Mouse (Mus musculus): ENCODE data around the gene Samhd1.
A peak's percentile ranks its signal among the peaks of the same experiment; 100 is the strongest.
"Not testable (repeated sequence)": the region's sequence is repeated elsewhere in the genome, so short reads cannot be mapped to it uniquely, and the experiment has no call there.

The Samhd1 gene

DNA sequence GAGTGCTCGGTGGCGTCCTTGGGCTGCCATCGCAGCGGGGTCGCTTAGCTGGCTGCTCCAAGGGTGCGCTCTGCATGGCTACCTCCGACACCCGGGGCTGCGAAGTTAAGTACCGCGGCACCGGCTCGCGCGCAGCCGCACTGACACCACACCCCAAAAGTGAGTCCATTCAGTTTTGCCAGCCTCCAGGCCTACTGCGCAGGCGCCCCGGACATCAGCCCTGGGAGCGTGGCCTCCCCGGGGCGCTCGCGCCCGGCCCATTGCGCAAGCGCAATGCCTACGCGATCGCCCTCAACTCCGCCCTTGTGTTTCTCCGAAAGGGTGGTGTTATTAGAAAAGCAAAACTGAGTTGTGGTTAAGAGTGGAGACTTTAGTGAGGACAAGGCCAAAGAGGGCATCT lies at the start of gene Samhd1:
Samhd1 (minus strand) TSS at position 252 of the 400 bp plus-strand sequence.
- H3K36me3 ChIP-seq (ENCODE audit: control insufficient read depth, insufficient read depth, low read length, poor library complexity, severe bottlenecking), result no peaks in the 10 kb centered on the region; the same call in 1 of the 2 replicates
- DNase-seq (ENCODE audit: low read depth, low spot score), result peak; percentile 97
- H3K27me3 ChIP-seq (ENCODE audit: control insufficient read depth, insufficient read depth, low read length, poor library complexity, severe bottlenecking), result no peaks in the 10 kb centered on the region

DNA sequence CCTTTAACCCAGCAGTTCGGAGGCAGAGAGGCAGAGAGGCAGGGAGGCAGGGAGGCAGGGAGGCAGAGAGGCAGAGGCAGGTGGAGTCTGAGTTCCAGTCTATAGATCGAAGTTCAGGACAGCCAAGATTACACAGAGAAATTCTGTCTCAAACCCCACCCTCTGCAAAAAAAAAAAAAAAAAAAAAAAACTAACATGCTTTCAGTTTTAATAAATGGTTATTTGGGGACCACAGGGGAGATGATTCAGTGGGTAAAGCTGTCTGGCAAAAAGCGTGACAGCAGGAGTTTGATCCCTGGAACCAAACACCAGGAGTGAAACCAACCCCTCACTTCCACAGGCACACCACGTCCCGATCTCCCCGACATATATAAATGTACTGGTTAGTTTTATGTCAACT lies 43.1 kb upstream of the Samhd1 start:
- H3K36me3 ChIP-seq (ENCODE audit: control insufficient read depth, insufficient read depth, low read length, poor library complexity, severe bottlenecking), result peaks cover 9% of the 10 kb centered on the region; the same call in 1 of the 2 replicates
- no peak for DNase-seq (ENCODE audit: low read depth, low spot score)
- no peaks in the 10 kb centered on the region for H3K27me3 ChIP-seq (ENCODE audit: control insufficient read depth, insufficient read depth, low read length, poor library complexity, severe bottlenecking)

DNA sequence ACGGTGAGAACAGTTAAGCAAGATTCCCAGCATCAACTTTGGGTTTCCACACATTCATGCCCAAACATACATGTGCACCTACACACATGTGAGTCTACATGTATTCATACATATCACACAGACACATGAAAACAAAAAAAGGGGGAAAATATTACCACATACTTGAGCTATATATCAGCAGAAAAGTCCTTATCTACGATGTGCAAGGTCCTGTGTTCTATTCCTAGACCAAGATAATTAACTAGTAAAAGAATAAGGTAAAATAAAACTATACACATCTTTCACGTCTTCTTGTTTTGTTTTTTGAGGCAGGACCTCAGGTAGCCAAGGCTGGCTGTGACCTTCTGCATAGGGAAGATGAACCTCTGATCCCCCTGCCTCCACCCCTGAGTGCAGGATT lies 41.2 kb upstream of the Samhd1 start:
- DNase-seq (ENCODE audit: low read depth, low spot score), result no peak
- H3K27me3 ChIP-seq (ENCODE audit: control insufficient read depth, insufficient read depth, low read length, poor library complexity, severe bottlenecking), result no peaks in the 10 kb centered on the region
- H3K36me3 ChIP-seq (ENCODE audit: control insufficient read depth, insufficient read depth, low read length, poor library complexity, severe bottlenecking), result peaks cover 10% of the 10 kb centered on the region; the same call in 1 of the 2 replicates

DNA sequence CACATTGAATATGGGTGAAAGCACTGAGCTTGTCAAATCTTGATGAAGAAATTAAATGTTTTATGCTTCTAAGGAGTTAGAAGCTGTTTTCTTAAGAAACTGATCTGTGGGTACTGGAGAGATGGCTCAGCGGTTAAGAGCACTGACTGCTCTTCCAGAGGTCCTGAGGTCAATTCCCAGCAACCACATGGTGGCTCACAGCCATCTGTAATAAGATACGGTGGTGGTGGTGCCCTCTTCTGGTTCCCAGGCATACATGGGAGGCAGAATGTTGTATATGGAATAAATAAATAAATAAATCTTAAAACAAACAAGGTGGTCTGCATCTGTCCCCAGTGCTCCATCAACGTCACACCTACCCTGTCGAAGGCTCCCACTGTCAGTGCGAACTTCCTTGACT lies 39.4 kb upstream of the Samhd1 start:
- Histone ChIP-seq H3K36me3 (ENCODE audit: control insufficient read depth, insufficient read depth, low read length, poor library complexity, severe bottlenecking) (peaks cover 10% of the 10 kb centered on the region; the same call in 1 of the 2 replicates), H3K27me3 (ENCODE audit: control insufficient read depth, insufficient read depth, low read length, poor library complexity, severe bottlenecking) (no peaks in the 10 kb centered on the region)
- no peak for DNase-seq (ENCODE audit: low read depth, low spot score)

DNA sequence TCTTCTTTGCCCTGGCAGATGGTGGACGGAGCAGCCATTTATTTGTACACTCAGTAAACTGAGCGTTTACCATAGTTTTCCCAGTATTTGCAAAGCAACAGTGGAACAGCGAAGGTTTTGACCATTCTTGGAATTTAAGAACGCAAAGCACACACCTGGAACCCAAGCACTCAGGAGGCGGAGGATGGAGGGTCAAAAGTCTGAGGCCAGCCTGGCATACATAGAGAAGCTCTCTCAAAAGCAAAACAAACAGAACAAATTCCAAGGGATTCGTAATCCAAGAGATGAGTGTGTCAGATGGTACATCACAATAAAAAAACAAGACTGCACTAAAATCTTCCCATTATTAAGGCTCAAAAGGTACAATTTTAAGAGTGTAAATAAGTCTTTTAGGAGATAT lies 38.5 kb upstream of the Samhd1 start:
- H3K27me3 ChIP-seq (ENCODE audit: control insufficient read depth, insufficient read depth, low read length, poor library complexity, severe bottlenecking), result no peaks in the 10 kb centered on the region
- peaks cover 10% of the 10 kb centered on the region; the same call in 1 of the 2 replicates for H3K36me3 ChIP-seq (ENCODE audit: control insufficient read depth, insufficient read depth, low read length, poor library complexity, severe bottlenecking)
- no peak for DNase-seq (ENCODE audit: low read depth, low spot score)

DNA sequence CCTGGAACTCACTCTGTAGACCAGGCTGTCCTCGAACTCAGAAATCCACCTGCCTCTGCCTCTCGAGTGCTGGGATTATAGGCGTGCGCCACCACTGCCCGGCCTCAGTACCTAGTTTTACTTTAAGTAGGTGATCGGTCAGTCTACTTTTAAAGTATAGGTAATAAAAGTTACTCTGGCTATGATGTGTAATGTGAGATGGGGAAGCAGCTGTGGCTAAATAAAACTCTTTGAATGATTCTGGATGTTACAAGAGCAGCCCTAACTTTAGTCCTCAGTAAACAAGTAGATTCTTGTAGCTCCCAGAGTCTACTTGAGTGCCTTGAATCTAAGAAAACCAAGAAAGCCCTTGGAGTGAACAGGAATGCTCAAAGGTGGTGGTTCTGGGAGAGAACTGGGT lies 37.9 kb upstream of the Samhd1 start:
- no peak for DNase-seq (ENCODE audit: low read depth, low spot score)
- peaks cover 10% of the 10 kb centered on the region; the same call in 1 of the 2 replicates for H3K36me3 ChIP-seq (ENCODE audit: control insufficient read depth, insufficient read depth, low read length, poor library complexity, severe bottlenecking)
- H3K27me3 ChIP-seq (ENCODE audit: control insufficient read depth, insufficient read depth, low read length, poor library complexity, severe bottlenecking), result no peaks in the 10 kb centered on the region

DNA sequence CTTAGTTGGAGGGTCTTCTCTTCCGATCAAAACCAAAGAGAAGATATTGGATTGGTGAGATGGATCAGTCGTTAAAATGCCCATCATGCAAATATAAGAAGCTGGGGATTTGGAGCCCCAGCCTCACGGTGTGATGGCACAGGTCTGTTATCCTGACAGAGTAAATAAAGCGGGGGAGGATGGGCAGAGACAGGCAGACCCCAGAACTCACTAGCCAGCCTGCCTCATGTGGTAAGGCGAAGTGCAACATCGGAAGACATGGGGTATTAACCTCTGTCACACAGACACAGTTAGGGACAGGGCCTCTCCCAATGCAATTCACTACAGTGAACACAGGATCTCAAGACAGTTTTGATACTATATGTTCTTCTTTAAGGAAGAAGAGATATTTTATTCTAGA lies 35.6 kb upstream of the Samhd1 start:
- Histone ChIP-seq H3K27me3 (ENCODE audit: control insufficient read depth, insufficient read depth, low read length, poor library complexity, severe bottlenecking) (no peaks in the 10 kb centered on the region), H3K36me3 (ENCODE audit: control insufficient read depth, insufficient read depth, low read length, poor library complexity, severe bottlenecking) (peaks cover 17% of the 10 kb centered on the region)
- no peak for DNase-seq (ENCODE audit: low read depth, low spot score)

DNA sequence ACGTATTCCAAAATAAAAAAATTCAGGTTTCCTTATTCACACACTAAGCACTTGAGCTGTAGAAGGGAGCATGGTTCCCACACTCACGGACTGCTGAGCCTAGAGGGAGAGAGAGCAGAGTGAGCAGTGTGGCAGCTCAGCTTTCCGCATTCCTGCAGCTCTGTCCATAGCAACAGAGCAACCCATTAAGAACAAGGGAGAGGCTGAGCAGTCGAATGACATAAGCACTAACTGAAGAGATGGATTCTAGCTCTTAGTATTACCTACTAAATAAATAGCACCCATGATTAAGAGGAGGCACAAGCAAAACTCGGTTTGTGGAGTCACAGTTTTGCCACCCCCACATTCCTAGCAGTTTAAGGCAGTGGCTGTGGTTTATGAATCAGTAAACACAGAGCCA lies 35.1 kb upstream of the Samhd1 start:
- Histone ChIP-seq H3K36me3 (ENCODE audit: control insufficient read depth, insufficient read depth, low read length, poor library complexity, severe bottlenecking) (peaks cover 17% of the 10 kb centered on the region), H3K27me3 (ENCODE audit: control insufficient read depth, insufficient read depth, low read length, poor library complexity, severe bottlenecking) (no peaks in the 10 kb centered on the region)
- no peak for DNase-seq (ENCODE audit: low read depth, low spot score)

DNA sequence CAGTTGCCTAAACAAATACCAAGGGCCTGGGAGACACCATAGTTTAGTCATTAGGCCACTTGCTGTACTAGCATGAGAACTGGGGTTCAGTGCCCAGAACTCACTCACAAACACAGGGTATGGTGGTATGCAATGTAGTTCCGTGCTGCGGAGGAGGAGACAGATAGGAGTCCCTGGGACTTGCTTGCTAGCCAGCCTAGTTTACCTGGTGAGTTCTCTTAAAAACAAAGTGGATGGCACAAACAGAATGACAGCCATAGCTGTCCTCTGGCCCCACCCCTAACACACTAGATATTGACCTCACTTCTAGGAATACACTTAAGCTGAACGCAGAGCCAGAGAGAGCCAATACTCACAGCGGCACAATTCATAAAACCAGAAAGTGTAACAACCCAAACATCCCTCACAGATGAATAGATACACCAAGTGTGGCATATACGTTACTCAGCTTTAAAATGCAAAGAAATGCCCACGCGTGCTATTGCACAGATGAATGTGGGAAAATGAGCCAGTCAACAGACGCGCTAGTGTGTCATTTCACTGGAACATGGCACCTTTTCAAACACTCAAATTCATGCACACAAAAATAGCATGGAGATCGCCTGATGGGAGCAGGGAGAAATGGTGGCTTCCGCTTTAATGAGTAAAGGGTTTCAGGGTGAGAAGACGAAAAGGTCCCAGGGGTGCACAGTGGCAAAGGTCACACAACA lies 31.5 kb upstream of the Samhd1 start:
- Histone ChIP-seq H3K36me3 (ENCODE audit: control insufficient read depth, insufficient read depth, low read length, poor library complexity, severe bottlenecking) (peaks cover 8% of the 10 kb centered on the region; the same call in 1 of the 2 replicates), H3K27me3 (ENCODE audit: control insufficient read depth, insufficient read depth, low read length, poor library complexity, severe bottlenecking) (no peaks in the 10 kb centered on the region)
- DNase-seq (ENCODE audit: low read depth, low spot score), result no peak

DNA sequence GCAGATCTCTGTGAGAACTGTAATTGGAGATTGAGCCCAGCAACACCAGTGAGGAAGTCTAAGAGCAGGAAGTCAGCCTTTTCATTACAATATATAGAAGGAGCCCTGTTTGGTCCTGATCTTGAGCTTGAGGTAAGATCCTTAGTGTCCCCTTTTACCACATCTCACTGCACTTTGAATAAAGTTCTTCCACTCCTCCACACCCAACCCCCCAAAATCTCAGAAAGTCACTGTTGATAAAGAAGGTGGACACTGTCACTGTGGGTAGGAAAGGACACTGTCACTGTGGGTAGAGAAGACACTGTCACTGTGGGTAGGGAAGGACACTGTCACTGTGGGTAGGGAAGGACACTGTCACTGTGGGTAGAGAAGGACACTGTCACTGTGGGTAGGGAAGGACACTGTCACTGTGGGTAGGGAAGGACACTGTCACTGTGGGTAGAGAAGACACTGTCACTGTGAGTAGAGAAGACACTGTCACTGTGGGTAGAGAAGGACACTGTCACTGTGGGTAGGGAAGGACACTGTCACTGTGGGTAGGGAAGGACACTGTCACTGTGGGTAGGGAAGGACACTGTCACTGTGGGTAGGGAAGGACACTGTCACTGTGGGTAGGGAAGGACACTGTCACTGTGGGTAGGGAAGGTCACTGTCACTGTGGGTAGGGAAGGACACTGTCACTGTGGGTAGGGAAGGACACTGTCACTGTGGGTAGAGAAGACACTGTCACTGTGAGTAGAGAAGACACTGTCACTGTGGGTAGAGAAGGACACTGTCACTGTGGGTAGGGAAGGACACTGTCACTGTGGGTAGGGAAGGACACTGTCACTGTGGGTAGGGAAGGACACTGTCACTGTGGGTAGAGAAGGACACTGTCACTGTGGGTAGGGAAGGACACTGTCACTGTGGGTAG lies 30.5 kb upstream of the Samhd1 start:
- not testable (repeated sequence) for DNase-seq (ENCODE audit: low read depth, low spot score); H3K27me3 ChIP-seq (ENCODE audit: control insufficient read depth, insufficient read depth, low read length, poor library complexity, severe bottlenecking)

DNA sequence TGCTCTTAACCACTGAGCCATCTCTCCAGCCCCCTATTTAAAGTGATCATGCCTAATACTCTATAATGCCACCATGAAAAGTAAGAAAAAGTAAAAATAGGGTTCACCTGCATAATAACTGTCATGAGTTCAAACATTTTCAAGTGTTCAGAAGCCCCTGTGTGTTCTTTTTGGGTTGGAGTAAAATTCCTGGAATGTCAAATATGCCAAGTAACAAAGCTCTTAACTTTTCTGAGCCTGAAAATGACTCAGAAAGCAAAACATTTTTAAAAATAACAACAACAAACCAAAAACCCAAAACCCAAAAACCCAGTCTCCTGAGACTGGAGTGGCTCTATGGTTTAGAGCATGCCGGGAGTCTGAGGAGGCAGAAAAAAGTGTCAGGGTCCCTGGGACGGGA lies 29.0 kb upstream of the Samhd1 start:
- peaks cover 13% of the 10 kb centered on the region; the same call in 1 of the 2 replicates for H3K36me3 ChIP-seq (ENCODE audit: control insufficient read depth, insufficient read depth, low read length, poor library complexity, severe bottlenecking)
- DNase-seq (ENCODE audit: low read depth, low spot score), result no peak
- no peaks in the 10 kb centered on the region for H3K27me3 ChIP-seq (ENCODE audit: control insufficient read depth, insufficient read depth, low read length, poor library complexity, severe bottlenecking)

More for the DNA sequence above, 30.5 kb upstream of the Samhd1 start:
- not testable (repeated sequence) for H3K36me3 ChIP-seq (ENCODE audit: control insufficient read depth, insufficient read depth, low read length, poor library complexity, severe bottlenecking)

DNA sequence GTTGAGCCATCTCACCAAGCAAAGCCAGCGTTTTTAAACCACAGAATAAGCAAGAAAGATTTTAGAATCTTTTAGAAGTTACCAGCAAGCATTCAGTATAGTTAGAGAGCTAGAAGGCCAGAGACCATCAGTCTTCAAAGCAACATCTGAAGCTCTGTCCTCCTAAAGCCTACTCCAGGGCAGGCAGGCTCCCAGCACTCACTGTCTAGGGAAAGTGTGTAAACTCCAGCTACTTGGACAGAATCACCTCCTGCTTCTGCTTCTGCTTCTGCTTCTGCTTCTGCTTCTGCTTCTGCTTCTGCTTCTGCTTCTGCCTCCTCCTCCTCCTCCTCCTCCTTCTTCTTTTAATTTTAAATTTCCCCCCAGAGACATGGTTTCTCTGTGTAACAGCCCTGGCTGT lies 21.0 kb upstream of the Samhd1 start:
- H3K27me3 ChIP-seq (ENCODE audit: control insufficient read depth, insufficient read depth, low read length, poor library complexity, severe bottlenecking), result no peaks in the 10 kb centered on the region
- H3K36me3 ChIP-seq (ENCODE audit: control insufficient read depth, insufficient read depth, low read length, poor library complexity, severe bottlenecking), result peaks cover 6% of the 10 kb centered on the region
- no peak for DNase-seq (ENCODE audit: low read depth, low spot score)

DNA sequence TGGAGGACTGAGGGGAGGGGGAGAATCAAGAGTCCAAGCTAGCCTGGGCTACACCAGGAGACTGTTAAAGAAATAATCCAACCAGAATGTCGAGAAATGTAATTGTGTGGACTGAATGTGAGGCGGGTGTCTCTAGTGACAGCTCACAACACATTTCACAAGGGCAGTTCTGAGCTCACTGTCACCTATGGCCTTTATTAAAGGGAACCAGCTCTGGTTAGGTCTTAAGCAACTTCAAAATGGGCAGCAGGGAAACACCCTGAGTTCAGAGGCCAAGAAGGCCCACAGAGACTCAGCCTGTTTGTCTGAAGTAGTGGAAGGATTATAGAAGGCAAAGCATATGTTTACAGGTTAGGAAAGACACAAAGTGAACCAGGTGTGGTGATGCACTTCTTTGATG lies 18.2 kb upstream of the Samhd1 start:
- no peaks in the 10 kb centered on the region for H3K27me3 ChIP-seq (ENCODE audit: control insufficient read depth, insufficient read depth, low read length, poor library complexity, severe bottlenecking)
- H3K36me3 ChIP-seq (ENCODE audit: control insufficient read depth, insufficient read depth, low read length, poor library complexity, severe bottlenecking), result no peaks in the 10 kb centered on the region
- DNase-seq (ENCODE audit: low read depth, low spot score), result no peak

DNA sequence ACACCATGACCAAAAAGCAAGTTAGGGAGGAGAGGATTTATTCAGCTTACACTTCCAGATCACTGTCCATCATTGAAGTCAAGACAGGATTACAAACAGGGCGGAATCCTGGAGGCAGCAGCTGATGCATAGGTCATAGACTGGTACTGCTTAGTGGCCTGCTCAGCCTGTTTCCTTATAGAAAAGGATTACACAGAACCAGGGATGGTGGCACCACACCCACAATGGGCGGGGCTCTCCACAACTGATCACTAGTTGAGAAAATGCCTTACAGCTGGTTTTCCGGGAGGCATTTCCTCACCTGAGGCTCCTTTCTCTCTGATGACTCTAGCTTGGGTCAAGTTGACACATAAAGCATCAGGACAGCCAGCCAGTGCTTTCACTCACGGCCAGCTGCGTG lies 13.4 kb upstream of the Samhd1 start:
- DNase-seq (ENCODE audit: low read depth, low spot score), result no peak
- Histone ChIP-seq H3K36me3 (ENCODE audit: control insufficient read depth, insufficient read depth, low read length, poor library complexity, severe bottlenecking) (no peaks in the 10 kb centered on the region), H3K27me3 (ENCODE audit: control insufficient read depth, insufficient read depth, low read length, poor library complexity, severe bottlenecking) (no peaks in the 10 kb centered on the region)

DNA sequence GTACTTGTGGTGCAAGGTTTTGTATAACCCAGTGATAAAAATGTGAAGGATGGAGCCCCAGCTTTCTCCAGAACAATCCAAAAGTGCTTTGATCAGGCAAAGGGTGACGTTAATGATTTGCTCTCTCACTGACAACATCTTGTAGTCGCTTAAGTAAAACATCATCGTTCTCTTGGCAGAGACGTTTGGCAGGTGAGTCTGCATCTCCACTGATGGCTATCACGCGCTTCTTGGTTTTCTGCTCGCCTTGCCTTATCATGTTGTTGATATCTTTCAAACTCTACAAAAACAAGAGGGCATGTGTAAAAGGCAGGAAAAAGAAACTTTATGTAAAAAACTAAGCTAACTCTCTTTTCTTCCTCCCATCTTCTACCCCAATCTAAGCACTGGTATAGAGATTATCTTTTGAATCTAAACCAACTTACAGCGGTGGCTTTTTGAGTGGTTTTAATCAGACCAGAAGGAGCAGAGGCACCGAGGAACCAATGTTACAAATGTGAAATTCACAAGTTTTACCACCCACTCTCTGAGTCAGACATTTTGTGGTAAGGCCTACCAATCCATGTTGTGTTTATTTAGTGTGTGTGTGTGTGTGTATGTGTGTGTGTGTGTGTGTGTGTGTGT lies 12.4 kb upstream of the Samhd1 start:
- Histone ChIP-seq H3K27me3 (ENCODE audit: control insufficient read depth, insufficient read depth, low read length, poor library complexity, severe bottlenecking) (no peaks in the 10 kb centered on the region), H3K36me3 (ENCODE audit: control insufficient read depth, insufficient read depth, low read length, poor library complexity, severe bottlenecking) (no peaks in the 10 kb centered on the region)
- no peak for DNase-seq (ENCODE audit: low read depth, low spot score)
